Mouse (Mus musculus): ENCODE data around the gene Minpp1.

- TF ChIP-seq CTCF (IDR thresholded peaks at IDR 0.05; ENCODE audit: insufficient read depth, low read length) (no peak), POLR2A (IDR thresholded peaks at IDR 0.05; ENCODE audit: borderline replicate concordance, extremely low read depth, low read depth, low read length) (no peak)
These were observed 19.1 kb upstream of the Minpp1 start, which contains the start of gene Rpl9-ps6 for GRCm38 (mm10) chr19:32466478-32466877.

Measured in lung, adult 2 months (tissue).